Mouse (Mus musculus) stomach, embryonic 15.5 days (tissue): ENCODE measurements around the gene Coro1b. TPM values are rescaled to one million over a fixed set of nuclear protein-coding genes. Genes with fewer than 3 reads are reported as not detected.
A peak's percentile ranks its signal among the peaks of the same experiment; 100 is the strongest.
"Not testable (repeated sequence)": the region's sequence is repeated elsewhere in the genome, so short reads cannot be mapped to it uniquely, and the experiment has no call there.

Source experiments
- ATAC-seq: fragments of 200-750 bp; cut with Nextera tagmentation; 2 replicates; pipeline ENCODE4 v1.8.0; 2017; ENCODE audit warnings: low read depth, moderate number of reproducible peaks, moderate TSS enrichment; ENCODE audit not compliant: insufficient read depth, low FRiP score
- H3K27ac ChIP-seq: fragments of 300-500 bp; sonication (generic); 2 replicates; pipeline ENCODE4 v1.5.1; 2015; ENCODE audit warnings: mild to moderate bottlenecking, inconsistent platforms
- H3K27me3 ChIP-seq: fragments of 300-500 bp; sonication (generic); replicated peaks from 2 replicates; pipeline ENCODE4 v1.6.1; 2015; ENCODE audit warnings: inconsistent platforms
- H3K36me3 ChIP-seq: fragments of 300-500 bp; sonication (generic); 2 replicates; pipeline ENCODE4 v1.6.1; 2015; ENCODE audit warnings: inconsistent platforms
- H3K4me1 ChIP-seq: fragments of 300-500 bp; sonication (generic); 2 replicates; pipeline ENCODE4 v1.6.1; 2015; ENCODE audit warnings: inconsistent platforms
- H3K4me2 ChIP-seq: fragments of 300-500 bp; sonication (generic); 2 replicates; pipeline ENCODE4 v1.6.1; 2015; ENCODE audit warnings: mild to moderate bottlenecking, inconsistent platforms
- H3K4me3 ChIP-seq: fragments of 300-500 bp; sonication (generic); replicated peaks from 2 replicates; pipeline ENCODE4 v1.5.1; 2015; ENCODE audit warnings: inconsistent platforms
- H3K9ac ChIP-seq: fragments of 300-500 bp; sonication (generic); 2 replicates; pipeline ENCODE4 v1.6.1; 2015; ENCODE audit warnings: inconsistent platforms
- H3K9me3 ChIP-seq: fragments of 300-500 bp; sonication (generic); 2 replicates; pipeline ENCODE4 v1.6.1; 2016; ENCODE audit warnings: inconsistent platforms
- WGBS: fragments of 180-500 bp; shearing (Covaris S2); methylation state at CpG from one replicate; pipeline ENCODE4 v1.1.7; 2015; 5-methylcytosine and 5-hydroxymethylcytosine counted together
- polyA plus RNA-seq: library from polyadenylated mRNA; unstranded; fragments of >200 nt; fragmentation: Nextera tagmentation; extraction: Ambion mirVana; gene quantifications from 2 replicates; pipeline ENCODE4 v1.2.1, GENCODE M21; 2015

Coro1b gene
- polyA plus RNA-seq, 1 experiment from 2014 or later = 164 TPM

DNA sequence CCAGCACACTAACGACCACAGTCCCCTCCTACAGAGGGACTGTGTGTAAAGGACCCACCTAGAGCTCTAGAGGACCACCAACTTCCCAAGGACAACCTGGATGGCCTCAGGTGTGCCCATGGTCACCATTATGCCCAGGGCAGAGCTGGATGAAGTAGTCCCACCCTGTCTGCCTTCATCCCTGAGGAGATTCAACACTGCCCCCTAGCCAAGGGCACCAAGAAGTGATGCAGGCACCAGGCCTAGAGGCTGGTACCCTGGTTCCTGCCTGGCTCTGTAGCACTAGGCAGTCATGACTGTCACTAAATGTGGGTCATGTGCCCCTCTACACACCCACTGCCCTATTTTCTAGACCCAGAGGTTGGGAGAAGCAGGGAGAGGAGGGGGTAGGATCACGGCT lies 16.7 kb upstream of the Coro1b start:
- 81% methylated on average over 2 of the region's 2 CpGs for WGBS

GRCm38 (mm10) chr19:4134354-4134753 lies 14.1 kb upstream of the Coro1b start:
- Histone ChIP-seq H3K4me3 (no peak overlapping the region), H3K36me3 (peaks cover 8% of the 10 kb centered on the region), H3K27ac (no peak overlapping the region), H3K4me2 (no peak overlapping the region), H3K9me3 (no peaks in the 10 kb centered on the region), H3K4me1 (no peaks in the 10 kb centered on the region), H3K27me3 (no peaks in the 10 kb centered on the region), H3K9ac (no peak overlapping the region)
- WGBS = 81% methylated on average over 4 of the region's 4 CpGs
- no peak for ATAC-seq

More for the DNA sequence above, 16.7 kb upstream of the Coro1b start:
- H3K27ac ChIP-seq = no peak overlapping the region
- H3K4me2 ChIP-seq = no peak overlapping the region
- H3K4me3 ChIP-seq = no peak overlapping the region
- no peak; the same call in 1 of the 2 replicates for ATAC-seq
- no peaks in the 10 kb centered on the region for H3K27me3 ChIP-seq
- H3K36me3 ChIP-seq = peaks cover 15% of the 10 kb centered on the region
- peaks cover 10% of the 10 kb centered on the region for H3K4me1 ChIP-seq
- H3K9me3 ChIP-seq = no peaks in the 10 kb centered on the region
- H3K9ac ChIP-seq = no peak overlapping the region

DNA sequence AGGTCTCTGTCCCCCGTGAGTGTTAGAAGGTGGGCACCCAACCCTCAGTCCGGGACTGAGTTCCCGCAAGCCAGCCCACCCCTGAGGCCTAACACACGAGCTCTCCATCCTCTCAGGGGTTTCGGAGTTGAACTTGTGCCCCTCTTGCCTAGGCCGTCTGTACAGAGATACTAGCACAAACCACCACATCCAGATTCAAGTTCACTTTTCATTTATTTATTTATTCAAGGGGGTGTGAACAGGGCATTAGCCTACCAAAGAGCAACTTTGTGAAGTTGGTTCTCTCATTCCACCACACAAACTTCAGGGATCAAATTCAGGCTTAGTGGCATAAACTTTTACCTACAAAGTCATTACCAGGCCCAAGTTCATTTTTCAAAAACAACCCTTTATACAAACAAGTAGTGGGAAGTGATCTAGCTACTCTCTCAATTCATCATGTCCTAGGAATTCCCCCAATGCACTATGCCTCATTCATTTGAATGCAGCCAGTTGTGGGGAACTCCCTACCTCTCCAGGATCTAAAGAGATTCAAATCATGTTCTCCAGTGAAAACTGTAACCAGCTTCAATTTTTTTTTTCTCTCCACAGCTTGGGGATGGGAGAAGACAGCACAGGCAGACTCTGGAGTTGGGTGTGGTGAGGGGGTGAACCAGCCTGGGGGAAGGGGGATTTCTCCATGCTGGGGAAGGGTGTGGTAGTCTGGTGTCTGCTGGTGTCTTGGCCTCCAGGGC lies 13.0 kb upstream of the Coro1b start:
- ATAC-seq, H3K36me3 ChIP-seq, H3K4me2 ChIP-seq, H3K9ac ChIP-seq, H3K9me3 ChIP-seq, H3K4me1 ChIP-seq, H3K4me3 ChIP-seq, H3K27me3 ChIP-seq, H3K27ac ChIP-seq: not testable (repeated sequence)
- 70% methylated on average over 6 of the region's 6 CpGs for WGBS

- H3K36me3 ChIP-seq, H3K9ac ChIP-seq, ATAC-seq, H3K27me3 ChIP-seq, H3K27ac ChIP-seq, H3K4me1 ChIP-seq, H3K9me3 ChIP-seq, H3K4me3 ChIP-seq, H3K4me2 ChIP-seq: not testable (repeated sequence)
- WGBS = 22% methylated on average over 8 of the region's 8 CpGs
Measured at GRCm38 (mm10) chr19:4135963-4136345, 12.5 kb upstream of the Coro1b start.

DNA sequence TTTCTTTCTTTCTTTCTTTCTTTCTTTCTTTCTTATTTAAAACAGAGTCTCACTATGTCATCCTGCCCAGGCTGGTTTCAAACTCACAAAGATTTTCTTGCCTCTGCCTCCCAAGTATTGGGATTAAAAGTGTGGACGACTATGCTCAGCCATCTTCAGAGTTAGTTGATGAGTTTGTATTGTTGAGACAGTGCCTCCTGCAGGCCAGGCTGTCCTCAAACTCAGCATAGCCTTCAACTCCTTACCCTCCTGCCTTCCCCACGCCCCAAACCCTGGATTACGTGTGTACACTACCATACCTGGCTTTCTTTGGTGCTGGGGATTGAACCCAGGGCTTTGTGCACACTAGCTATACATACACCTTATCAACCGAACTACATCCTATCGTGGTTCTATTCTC lies 12.0 kb upstream of the Coro1b start:
- no peak for ATAC-seq
- Histone ChIP-seq H3K36me3 (peaks cover 5% of the 10 kb centered on the region), H3K4me2 (no peak overlapping the region), H3K4me1 (no peaks in the 10 kb centered on the region), H3K4me3 (no peak overlapping the region), H3K27me3 (no peaks in the 10 kb centered on the region), H3K27ac (no peak overlapping the region), H3K9ac (no peak overlapping the region), H3K9me3 (no peaks in the 10 kb centered on the region)
- WGBS = 81% methylated on average over 5 of the region's 5 CpGs

- no peaks in the 10 kb centered on the region for H3K36me3 ChIP-seq
- 79% methylated on average over 5 of the region's 5 CpGs for WGBS
- no peak for ATAC-seq
- no peak overlapping the region for H3K27ac ChIP-seq
- no peaks in the 10 kb centered on the region for H3K27me3 ChIP-seq
- H3K9ac ChIP-seq = no peak overlapping the region
- H3K4me2 ChIP-seq = no peak overlapping the region
- H3K4me3 ChIP-seq = no peak overlapping the region
- no peaks in the 10 kb centered on the region for H3K4me1 ChIP-seq
- H3K9me3 ChIP-seq = no peaks in the 10 kb centered on the region
Measured at GRCm38 (mm10) chr19:4137913-4138312, 10.5 kb upstream of the Coro1b start.

DNA sequence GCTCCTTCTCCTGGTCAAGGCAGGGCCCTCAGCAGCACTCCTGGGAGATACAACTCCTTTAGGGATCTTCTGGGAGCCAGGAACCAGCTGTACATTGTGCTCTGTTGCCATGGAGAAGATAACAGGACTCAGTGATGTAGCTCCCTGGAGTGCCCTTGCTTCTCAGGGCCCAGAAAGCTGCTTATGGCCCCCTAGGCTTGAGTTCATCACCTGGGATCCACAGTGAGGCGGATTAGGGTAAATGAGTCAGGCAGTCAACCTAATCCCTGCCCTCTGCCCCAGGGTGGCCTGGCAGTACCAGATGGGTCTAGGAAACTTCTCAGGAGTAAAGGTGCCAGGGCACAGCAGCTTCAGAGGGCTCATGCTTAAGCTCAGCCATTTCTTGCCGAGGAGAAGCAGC lies 9.0 kb upstream of the Coro1b start, which contains the start of gene Gpr152:
Gpr152 (plus strand) TSS at position 342 of the 400 bp plus-strand sequence.
- Histone ChIP-seq H3K4me3 (no peak within 1 kb of the TSS), H3K4me2 (no peak within 1 kb of the TSS), H3K27me3 (no peaks in the 10 kb centered on the region), H3K4me1 (no peaks in the 10 kb centered on the region), H3K9me3 (no peaks in the 10 kb centered on the region), H3K36me3 (no peaks in the 10 kb centered on the region), H3K9ac (no peak within 1 kb of the TSS), H3K27ac (no peak within 1 kb of the TSS)
- no peak for ATAC-seq
- 82% methylated on average over 2 of the region's 2 CpGs for WGBS

DNA sequence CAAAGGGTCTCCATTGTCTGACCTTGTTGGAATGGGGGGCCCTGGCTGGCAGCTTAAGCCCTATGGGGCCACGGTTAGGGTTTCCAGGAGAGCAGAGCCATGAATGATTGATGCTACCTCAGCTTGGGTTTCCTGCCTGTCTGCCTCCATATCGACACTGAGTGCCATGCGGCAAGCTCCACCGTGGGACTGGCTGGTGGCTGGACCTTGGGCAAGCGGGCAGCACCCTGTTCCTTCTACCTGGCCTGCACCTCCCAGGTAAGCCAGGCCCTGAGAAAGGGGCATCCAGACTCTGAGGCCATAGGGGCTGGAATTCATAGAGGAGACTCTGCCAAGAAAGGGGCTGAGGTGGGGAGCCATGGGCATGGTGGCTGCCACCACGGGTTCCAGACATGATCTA lies 8.3 kb upstream of the Coro1b start:
- WGBS = 61% methylated on average over 6 of the region's 6 CpGs
- no peaks in the 10 kb centered on the region for H3K27me3 ChIP-seq
- H3K27ac ChIP-seq = no peak overlapping the region
- H3K9ac ChIP-seq = no peak overlapping the region
- no peaks in the 10 kb centered on the region for H3K4me1 ChIP-seq
- no peak overlapping the region for H3K4me2 ChIP-seq
- H3K36me3 ChIP-seq = no peaks in the 10 kb centered on the region
- no peak overlapping the region for H3K4me3 ChIP-seq
- ATAC-seq = no peak
- H3K9me3 ChIP-seq = no peaks in the 10 kb centered on the region

DNA sequence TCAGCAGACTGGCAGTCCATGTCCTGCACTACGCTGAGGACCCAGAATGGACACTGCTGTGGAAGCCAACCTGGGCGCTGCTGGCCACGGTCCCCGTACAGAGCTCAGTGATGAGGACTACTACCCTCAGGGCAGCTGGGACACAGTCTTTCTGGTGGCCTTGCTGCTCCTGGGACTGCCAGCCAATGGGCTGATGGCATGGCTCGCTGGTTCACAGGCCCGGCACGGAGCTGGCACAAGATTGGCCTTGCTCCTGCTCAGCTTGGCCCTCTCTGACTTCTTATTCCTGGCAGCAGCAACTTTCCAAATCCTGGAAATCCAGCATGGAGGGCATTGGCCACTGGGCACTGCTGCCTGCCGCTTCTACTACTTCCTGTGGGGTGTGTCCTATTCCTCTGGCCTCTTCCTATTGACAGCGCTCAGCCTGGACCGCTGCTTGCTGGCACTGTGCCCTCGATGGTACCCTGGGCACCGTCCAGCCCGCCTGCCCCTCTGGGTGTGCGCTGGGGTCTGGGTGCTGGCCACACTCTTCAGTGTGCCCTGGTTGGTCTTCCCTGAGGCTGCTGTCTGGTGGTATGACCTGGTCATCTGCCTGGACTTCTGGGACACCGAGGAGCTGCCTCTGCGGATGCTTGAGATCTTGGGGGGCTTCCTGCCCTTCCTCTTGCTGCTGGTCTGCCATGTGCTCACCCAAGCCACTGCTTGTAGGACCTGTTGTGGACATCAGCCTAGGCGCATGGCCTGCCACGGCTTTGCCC lies 5.8 kb upstream of the Coro1b start:
- 93% methylated on average over 18 of the region's 18 CpGs for WGBS
- no peak overlapping the region for H3K4me2 ChIP-seq

GRCm38 (mm10) chr19:4143759-4144268 lies 4.6 kb upstream of the Coro1b start, which contains the start of gene Cabp4:
Cabp4 (minus strand) TSS chr19:4144033.
- H3K4me1 ChIP-seq = 0 out of 2 replicates have a peak, but pooled peaks cover 7% of the 10 kb centered on the region
- no peaks in the 10 kb centered on the region for H3K9me3 ChIP-seq
- WGBS = 69% methylated on average over 7 of the region's 7 CpGs
- no peaks in the 10 kb centered on the region for H3K27me3 ChIP-seq
- H3K36me3 ChIP-seq = no peaks in the 10 kb centered on the region
- no peak within 1 kb of the TSS for H3K9ac ChIP-seq
- ATAC-seq = no peak
- no peak within 1 kb of the TSS for H3K27ac ChIP-seq
- no peak within 1 kb of the TSS for H3K4me2 ChIP-seq
- H3K4me3 ChIP-seq = no peak within 1 kb of the TSS

More for the DNA sequence above, 5.8 kb upstream of the Coro1b start:
- Histone ChIP-seq H3K4me1 (no peaks in the 10 kb centered on the region), H3K9ac (no peak overlapping the region), H3K36me3 (no peaks in the 10 kb centered on the region), H3K9me3 (no peaks in the 10 kb centered on the region), H3K27me3 (no peaks in the 10 kb centered on the region), H3K27ac (no peak overlapping the region), H3K4me3 (no peak overlapping the region)
- ATAC-seq = 0 out of 2 replicates have a peak, but pooled peaks have one; percentile 9

DNA sequence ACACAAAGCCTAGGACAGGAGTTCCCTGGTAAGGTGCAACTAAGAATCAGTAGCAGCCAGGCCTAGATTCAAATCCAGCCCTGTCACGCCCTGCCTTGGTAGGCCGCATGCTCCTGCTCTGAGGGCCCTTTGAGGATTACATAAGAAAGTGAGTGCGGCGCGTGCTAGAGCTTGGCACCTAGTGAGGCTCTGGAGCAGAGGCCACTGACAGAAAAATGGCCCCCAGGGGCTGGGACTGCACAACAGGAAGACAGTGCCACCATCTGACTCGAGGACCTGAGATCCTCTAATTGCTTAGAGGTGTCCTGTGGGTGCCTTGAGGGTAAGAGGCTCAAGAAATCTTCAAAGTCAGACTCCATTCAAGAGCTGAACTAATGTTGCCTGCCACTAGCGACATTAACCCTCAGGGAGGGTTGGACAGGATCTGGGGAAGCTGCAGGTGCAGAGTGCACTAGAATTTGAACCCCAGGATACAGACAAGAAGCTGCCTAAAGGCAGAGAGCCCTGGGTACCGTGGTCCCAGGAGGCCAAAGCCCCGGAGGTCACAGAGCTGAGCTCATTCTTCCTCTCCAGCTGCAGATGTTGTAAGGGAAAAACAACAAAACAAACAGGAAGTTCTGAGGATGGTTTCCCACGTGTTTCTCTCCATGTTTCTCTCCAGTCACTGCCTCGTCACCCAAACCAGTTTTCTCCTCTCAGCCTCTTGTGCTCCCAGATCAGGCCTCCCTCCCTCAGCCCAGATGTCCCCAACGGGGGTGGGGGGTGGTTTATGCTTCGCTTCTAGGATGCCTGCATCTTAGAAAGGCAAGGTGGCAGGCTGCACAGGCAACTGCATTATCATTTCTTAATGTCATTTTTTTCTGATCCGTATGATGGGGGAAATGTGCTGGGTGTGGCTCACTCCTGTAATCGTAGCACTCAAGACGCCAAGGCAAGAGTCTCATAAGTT lies 3.6 kb upstream of the Coro1b start:
- H3K4me3 ChIP-seq = no peak overlapping the region
- no peaks in the 10 kb centered on the region for H3K9me3 ChIP-seq
- no peak overlapping the region for H3K9ac ChIP-seq
- 73% methylated on average over 16 of the region's 16 CpGs for WGBS
- H3K4me2 ChIP-seq = no peak overlapping the region
- H3K27ac ChIP-seq = no peak overlapping the region
- H3K27me3 ChIP-seq = no peaks in the 10 kb centered on the region
- no peaks in the 10 kb centered on the region for H3K36me3 ChIP-seq
- ATAC-seq = no peak
- peaks cover 16% of the 10 kb centered on the region for H3K4me1 ChIP-seq
